Mouse (Mus musculus): Measurements from ENCODE around the gene Fam227b.

DNA sequence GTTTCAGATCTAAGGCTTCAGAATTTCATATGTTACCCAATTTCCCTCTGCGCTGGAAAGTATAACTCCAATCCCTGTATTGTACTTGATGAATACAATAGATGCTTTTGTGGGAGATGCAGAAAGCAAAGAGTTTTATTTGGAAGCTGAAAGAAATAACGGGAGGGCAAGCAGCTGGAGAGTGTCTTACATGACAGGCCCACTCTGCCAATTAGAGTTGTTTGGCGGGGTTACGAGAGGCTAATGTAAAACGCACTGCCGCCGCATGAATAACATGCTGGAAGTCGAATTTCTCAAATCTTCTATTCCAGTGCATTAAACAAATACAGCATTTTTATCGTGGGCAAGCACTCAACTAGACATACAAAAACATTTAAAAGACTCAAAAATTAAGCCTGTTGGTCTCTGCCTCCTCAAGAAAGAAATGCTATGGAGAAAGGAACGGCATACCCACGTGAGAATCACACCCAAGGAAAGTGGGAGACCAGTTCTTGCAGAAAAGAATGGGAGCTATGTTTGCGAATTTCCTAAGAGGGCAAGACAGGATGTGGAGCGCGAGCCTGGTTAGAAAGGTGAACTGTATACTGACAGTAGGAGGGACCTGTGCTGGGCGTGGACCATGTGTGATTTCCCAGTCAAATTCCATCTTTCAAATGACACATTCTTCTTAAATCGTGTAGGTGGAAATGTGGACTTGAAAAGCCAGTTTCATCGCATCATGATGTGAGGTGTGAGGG lies 90.6 kb downstream of the Fam227b start:
- TF ChIP-seq CTCF (conservative IDR thresholded peaks at IDR 0.05; ENCODE audit: low read length) = no peak
- TF ChIP-seq POU5F1 (IDR thresholded peaks at IDR 0.05; ENCODE audit: borderline replicate concordance, low read length) = no peak
